Mouse (Mus musculus) T-helper 1 cell (primary cell): Measurements from ENCODE around the gene Nsun6.

Source experiments
- in situ Hi-C: fragments of 300-600 bp; cut with MboI, MseI; formaldehyde crosslinking; loops from one replicate; pipeline ENCODE4 v1.15.1; 2025; ENCODE audit warnings: high pct_unique_total_duplicates

Gene Nsun6

GRCm38 (mm10) chr2:15054945-15055637 lies at the start of gene Nsun6:
Gene Nsun6, minus strand, starts transcription at chr2:15055069.
- in situ Hi-C loops: no loop called here

- in situ Hi-C loops: no loop called here
Measured at GRCm38 (mm10) chr2:15104386-15104785, 49.5 kb upstream of the Nsun6 start.

DNA sequence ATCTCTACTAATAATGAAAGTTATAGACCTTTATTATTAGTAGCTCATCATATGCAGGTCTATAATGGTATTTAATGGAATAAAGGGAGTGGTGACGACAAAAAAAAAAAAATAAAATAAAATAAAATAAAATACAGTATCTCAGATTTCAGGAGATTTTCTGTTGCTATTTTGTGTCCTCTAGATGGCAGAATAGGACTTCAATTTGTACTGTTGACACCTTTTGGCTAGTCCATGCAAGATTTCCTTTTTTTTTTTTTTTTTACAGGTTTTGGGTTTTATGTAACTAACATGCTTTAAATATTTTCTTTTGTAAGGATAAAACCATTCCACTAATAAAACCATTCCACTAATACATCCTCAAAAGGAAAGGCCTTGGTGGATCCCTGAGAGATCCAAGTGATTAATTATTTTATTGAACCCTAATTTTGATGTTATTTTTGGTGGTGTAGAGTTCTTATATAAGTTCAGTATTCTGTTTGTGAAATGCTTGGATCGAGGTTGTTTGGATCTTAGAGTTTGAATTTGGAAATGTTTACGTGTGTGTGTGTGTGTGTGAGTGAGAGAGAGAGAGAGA lies 41.7 kb upstream of the Nsun6 start:
- in situ Hi-C loops: no loop called here

DNA sequence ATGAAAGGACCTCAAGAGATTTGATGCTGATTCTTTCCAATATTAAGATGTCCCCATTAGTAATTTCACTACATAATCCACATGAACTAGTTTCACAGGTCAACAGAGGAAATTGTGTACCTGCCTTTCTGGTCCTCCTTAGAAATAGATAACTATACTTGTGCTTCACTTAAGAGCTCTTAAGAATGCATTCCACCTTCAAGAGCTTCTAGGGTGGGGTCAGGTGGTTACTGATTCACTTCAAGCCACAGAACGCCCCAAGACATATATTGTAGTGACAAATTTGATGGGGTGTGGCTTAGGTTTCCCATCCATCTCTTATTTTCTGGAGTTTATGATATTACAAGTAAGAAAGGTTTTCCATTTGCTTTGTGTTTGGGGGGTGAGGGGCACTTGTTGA lies 32.4 kb upstream of the Nsun6 start:
- in situ Hi-C loops: no loop called here

GRCm38 (mm10) chr2:15083702-15084101 lies 28.8 kb upstream of the Nsun6 start:
- in situ Hi-C loops: no loop called here

DNA sequence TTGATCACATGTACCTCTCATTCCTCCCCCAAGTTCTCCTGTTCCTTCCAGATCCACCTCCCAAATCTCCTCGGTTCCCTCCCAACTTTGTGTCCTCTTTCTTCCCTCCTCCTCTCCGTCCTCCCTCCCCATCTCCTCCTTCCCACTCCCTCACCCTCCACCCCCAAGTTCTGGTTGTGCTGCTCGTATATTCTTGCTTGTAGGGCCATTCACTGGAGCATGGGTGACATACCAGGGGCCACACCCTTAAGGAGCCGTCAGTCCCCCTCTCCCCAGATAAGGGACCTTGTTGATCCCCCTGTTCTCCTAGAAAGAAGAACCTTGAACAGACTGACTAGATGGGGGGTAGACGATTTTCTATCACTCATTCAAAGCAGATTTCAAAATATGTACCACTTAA lies 12.2 kb upstream of the Nsun6 start:
- in situ Hi-C loops: no loop called here

GRCm38 (mm10) chr2:15065447-15065846 lies 10.6 kb upstream of the Nsun6 start:
- in situ Hi-C loops: no loop called here

DNA sequence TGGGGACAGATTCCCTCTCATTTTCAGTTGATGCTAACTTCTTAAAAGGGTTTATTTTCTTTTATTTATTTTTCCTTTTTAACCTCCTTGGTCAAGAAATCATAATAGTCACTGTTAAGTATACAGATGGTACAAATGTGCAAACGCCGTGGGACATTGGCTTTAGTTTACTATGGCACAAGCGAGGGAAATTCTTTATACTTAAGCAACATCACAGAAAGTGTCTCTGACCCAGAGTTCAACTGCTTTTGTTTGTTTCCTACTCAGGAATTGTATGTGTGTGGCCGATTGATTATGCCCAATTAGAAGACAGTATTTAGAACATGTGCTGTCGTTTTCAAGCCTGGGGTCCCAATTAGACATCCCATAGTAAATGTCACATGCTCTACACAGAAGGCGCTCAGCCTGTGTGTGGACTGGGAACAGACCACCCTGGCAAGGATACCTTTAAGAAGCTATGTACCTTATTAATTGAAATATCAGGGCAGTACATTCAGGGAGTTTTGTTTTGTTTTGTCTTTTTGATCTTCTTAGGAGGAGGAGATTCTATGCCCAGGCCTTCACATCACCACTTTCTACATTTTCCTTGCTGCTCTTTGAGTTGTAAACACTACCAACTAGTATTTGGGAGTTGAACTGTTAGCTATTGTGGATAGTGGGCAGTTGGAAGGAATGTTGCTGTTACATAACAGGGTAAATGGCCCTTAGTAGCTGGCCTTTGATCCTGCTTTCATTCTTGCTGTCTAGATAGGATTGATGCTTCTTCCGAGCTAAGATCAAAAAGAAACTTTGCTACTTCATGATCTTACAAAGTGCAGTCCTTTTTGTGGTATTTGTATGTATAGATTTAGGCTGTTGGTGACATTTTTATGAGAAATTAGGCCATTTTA lies 9.8 kb upstream of the Nsun6 start:
- in situ Hi-C loops: no loop called here

DNA sequence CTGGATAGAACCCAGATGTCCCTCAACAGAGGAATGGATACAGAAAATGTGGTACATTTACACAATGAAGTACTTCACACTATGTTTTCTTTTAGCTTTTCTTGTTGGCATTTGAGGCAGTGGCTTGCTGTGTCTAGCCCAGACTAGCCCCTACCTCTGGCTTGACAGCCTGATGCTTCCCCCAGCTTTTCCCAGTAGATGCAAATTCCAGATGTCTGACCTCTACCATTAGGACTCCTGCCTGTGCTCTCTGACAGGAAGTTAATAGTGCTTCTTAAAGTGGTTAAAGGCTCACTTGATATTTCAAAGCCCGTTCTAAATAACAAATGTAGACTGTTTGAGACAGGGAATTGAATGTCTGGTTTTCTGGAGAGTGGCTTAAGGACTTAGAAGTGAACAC lies 8.9 kb upstream of the Nsun6 start:
- in situ Hi-C loops: no loop called here

DNA sequence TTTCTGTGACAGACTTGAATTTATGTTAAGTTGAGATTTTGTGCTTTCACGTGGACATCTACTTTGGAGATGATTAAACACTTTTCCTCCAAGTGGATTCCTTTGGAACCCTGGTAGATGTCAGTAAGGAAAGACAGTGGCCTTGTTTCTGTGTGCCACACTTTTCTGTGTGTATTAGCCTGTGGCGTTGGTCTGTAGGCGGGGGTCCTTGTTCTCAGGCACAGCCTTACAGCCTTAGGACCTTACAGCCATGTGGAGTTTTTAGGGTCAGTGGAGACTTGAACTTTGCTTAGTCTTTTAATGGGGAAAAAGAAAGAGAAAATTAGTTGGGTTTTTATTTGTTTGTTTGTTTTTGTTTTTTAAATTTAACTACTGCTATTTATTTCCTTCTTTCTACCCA lies 6.0 kb upstream of the Nsun6 start:
- in situ Hi-C loops: no loop called here

DNA sequence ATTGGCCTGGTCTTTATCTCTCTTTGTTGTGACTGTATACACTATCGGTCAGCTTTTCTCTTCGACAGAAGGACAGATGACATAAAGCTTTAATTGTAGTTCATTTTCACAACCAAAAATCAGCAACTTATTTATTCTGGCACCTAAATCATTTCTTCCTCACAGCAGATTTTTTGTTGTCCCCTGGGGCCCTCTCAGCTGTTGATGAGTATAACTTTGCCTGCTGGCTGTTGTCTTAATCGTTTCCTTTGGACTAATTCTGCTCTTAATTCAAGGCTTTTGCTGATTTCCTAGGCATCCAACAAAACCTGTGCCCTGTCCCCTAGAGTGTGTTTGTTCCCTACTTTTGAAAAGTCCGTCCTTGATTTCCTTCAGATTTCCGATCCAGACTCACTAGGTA lies 3.4 kb upstream of the Nsun6 start:
- in situ Hi-C loops: no loop called here

GRCm38 (mm10) chr2:15055741-15056151 lies 877 bp upstream of the Nsun6 start:
- in situ Hi-C loops: no loop called here

DNA sequence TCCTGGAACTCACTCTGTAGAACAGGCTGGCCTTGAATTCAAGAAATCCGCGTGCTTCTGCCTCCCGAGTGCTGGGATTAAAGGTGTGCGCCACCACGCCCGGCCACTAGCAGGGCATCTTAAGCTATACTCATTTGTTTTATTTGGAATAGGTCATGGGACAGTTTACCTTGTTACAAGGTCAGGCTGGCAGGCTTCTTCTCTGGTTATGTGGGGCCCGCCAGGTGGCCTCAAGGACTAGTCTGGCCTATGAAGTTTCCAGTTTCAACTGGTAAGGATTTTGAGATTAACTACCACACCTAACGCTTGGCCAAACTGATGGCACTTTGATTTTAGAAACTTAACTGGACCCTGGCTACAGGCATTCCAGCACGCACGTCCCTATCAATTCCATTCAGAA lies 373 bp downstream of the Nsun6 start:
- in situ Hi-C loops: no loop called here

DNA sequence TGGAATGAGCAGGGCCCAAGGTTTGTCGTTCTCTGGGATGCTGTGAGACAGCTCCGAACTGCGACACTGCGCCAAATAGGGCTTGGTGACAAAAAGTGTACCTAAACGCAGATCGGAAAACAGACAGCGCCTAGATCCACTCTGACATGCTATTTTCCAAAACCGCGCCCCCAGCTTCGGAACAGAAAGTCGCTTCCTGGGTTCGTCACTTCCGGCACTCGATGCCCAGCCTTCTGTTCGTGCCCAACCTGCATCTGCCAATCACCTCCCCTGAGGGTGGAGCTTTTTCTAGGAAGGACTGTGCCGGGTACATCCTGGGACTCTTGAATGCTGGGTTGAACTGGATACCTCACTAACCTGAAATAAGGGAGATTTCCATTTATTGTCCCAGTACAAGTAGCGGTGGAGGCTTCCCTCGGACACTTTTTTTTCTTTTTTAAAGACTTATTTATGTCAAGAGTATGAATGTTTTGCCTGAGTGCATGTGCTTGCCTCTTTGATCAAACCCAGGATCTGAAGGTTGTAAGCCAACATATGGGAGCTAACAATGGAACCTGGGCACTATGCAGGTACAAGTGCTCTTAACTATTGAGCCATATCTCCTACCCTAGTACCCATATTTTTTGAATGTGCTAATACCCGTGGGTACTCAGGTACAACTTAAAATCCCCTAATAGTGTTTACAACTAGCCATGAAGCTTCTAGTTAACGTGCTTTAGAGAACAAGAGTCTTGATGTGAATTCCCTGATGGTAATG lies 5.6 kb downstream of the Nsun6 start, which contains the start of gene Arl5b:
Arl5b (plus strand) TSS at position 279 of the 757 bp plus-strand sequence.
- in situ Hi-C loops: no loop called here

DNA sequence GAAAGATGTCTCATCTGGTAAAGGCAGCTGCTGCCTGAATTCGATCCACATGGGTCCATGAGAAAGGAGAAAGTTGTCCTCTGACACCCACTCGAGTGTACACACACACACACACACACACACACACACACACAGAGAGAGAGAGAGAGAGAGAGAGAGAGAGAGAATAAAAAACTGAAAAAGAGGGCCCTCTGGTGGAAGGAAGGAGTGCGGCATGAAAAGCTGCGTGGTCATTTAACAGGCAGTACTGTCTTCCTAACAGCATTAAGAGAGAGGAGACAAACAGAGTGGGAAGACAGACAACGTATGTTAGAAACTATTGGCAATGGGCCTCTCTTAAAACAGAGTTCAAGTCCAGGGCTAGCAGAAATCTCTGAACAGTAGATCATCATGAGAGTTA lies 14.5 kb downstream of the Nsun6 start:
- in situ Hi-C loops: loop anchor here (5.0 kb wide), 1 partner anchor 188 kb away; no protein-coding TSS in a partner anchor

GRCm38 (mm10) chr2:15038705-15039104 lies 16.2 kb downstream of the Nsun6 start:
- in situ Hi-C loops: no loop called here

DNA sequence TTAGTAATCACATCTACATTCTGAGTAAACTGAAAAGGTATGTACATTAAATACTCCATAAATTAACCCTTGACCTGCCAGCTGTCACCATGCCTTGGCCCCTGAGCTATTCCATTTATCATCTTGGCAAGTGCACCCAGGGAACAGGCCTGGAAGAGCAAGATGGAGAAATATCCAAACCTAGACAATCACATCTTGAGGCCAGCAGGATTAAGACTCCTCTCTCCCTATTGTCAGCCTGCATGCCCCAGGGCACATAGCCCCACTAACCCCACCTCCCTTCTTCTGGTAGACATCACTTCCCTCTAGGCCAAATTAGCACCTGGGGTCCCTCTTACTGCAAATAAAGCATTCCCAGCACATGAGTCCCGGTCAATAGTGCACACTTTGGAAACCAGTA lies 27.1 kb downstream of the Nsun6 start:
- in situ Hi-C loops: no loop called here

GRCm38 (mm10) chr2:15026817-15027216 lies 28.1 kb downstream of the Nsun6 start:
- in situ Hi-C loops: no loop called here

- in situ Hi-C loops: no loop called here
Measured at GRCm38 (mm10) chr2:15008072-15008471, 46.8 kb downstream of the Nsun6 start.

DNA sequence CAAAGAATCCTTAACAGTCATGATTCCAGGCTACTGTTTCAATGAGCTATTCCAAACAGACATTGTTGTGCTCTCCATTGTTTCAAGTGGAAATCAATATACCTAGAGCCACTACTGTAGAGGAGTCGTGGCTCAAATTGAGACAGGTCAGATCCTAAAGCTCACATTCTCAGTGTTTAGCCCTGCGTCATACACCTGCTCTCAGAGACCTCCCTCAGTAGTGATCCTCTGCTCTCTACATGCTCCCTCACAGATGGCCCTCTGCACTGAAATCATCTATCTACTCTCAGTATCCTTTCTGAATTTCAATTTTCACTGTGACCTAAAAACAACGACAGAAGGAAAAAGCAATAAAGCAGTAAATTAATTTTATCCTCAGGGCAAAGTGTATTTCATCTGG lies 47.3 kb downstream of the Nsun6 start:
- in situ Hi-C loops: no loop called here

- in situ Hi-C loops: no loop called here
Measured at GRCm38 (mm10) chr2:14997836-14998235, 57.0 kb downstream of the Nsun6 start.

GRCm38 (mm10) chr2:14996036-14996435 lies 58.8 kb downstream of the Nsun6 start:
- in situ Hi-C loops: no loop called here
